Mouse (Mus musculus): ENCODE measurements around the gene Cttnbp2nl. TPM values are rescaled to one million over a fixed set of nuclear protein-coding genes. Genes with fewer than 3 reads are reported as not detected.

Gene Cttnbp2nl
- polyA plus RNA-seq, 1 experiment from 2014 or later, result 42.3 TPM

DNA sequence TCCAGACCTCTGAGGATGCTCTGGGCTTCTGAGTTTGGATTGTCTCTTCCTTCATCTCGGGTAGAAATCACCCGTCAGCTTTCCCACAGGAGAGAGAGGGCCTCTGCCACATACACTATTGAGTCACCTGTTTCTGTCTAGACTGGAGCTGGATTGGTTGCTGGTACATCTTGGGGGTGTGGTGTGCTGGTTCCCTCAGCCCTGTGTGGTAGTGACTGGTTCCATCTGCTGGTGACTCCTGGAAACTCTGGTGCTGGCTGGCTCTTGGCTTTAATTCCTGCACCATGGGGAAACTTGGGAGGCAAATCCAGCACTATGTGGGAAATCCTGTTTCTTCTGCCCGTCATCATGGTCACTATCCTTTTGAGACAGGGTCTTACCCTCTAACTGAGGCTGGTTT lies 38.0 kb upstream of the Cttnbp2nl start:
- TF ChIP-seq CTCF (IDR thresholded peaks at IDR 0.05; ENCODE audit: low read depth), result peak; percentile 72
- H3K4me3 ChIP-seq (ENCODE audit: low read depth, low read length), result no peak overlapping the region
- no peak overlapping the region for H3K27ac ChIP-seq (ENCODE audit: low read depth)
- peak; percentile 69 for DNase-seq
- H3K9me3 ChIP-seq (ENCODE audit: low read depth, low read length), result no peaks in the 10 kb centered on the region
- no peak overlapping the region for H3K4me2 ChIP-seq
- no peaks in the 10 kb centered on the region for H3K4me1 ChIP-seq (ENCODE audit: insufficient read depth)
- no peaks in the 10 kb centered on the region for H3K36me3 ChIP-seq (ENCODE audit: insufficient read depth)
- no peak overlapping the region for H3K9ac ChIP-seq
- 15% methylated on average over 3 of the region's 3 CpGs for WGBS
- no peaks in the 10 kb centered on the region for H3K27me3 ChIP-seq (ENCODE audit: insufficient read depth, low read length)
- peak; percentile 71; the same call in 1 of the 2 replicates for ATAC-seq (ENCODE audit: insufficient read depth)

DNA sequence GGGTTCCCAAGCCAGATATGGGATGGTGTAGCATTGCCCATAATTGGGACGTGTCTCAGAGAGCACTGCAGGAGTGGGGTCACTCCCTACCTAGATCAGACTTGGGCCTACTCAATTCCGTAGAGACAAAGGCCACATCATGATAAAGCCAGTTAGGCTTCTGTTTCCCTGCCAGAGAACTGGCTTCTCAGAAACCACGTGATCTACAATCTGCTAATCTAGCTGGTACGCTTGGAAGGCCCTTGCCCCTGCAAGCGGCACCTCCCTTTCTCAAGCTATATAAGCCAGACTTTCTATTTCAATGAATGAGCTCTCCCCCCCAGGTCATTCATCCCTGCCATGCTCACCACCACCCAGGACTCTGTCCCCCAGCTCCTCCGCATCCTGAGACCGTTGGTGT lies 37.2 kb upstream of the Cttnbp2nl start:
- Histone ChIP-seq H3K9me3 (ENCODE audit: low read depth, low read length) (no peaks in the 10 kb centered on the region), H3K4me1 (ENCODE audit: insufficient read depth) (no peaks in the 10 kb centered on the region), H3K27me3 (ENCODE audit: insufficient read depth, low read length) (no peaks in the 10 kb centered on the region), H3K4me3 (ENCODE audit: low read depth, low read length) (no peak overlapping the region), H3K9ac (no peak overlapping the region), H3K27ac (ENCODE audit: low read depth) (no peak overlapping the region), H3K4me2 (no peak overlapping the region), H3K36me3 (ENCODE audit: insufficient read depth) (no peaks in the 10 kb centered on the region)
- WGBS, result 80% methylated on average over 7 of the region's 7 CpGs
- no peak for DNase-seq
- no peak for TF ChIP-seq CTCF (IDR thresholded peaks at IDR 0.05; ENCODE audit: low read depth)
- ATAC-seq (ENCODE audit: insufficient read depth), result no peak

DNA sequence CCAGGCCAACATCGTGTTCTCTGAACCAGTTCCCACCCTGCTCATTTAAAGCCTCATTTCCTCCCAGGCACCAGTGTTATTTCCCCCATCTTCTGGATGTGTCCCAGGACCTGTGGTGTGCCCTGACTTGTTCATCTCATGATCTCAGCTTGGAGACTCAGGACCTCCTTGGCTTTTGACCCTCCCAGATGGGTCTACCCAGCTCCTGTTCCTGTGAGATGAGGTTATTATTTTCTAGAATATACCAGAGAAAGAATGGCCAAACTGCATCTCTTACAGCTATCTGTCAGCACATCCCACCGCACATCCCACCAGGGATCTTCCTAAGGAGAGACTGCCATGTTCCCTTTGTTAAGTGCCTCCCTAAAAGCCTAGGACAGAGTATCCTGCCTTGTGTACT lies 35.7 kb upstream of the Cttnbp2nl start:
- H3K9me3 ChIP-seq (ENCODE audit: low read depth, low read length), result no peaks in the 10 kb centered on the region
- H3K9ac ChIP-seq, result no peak overlapping the region
- 81% methylated on average over 2 of the region's 2 CpGs for WGBS
- no peak overlapping the region for H3K4me2 ChIP-seq
- TF ChIP-seq CTCF (IDR thresholded peaks at IDR 0.05; ENCODE audit: low read depth), result no peak
- no peaks in the 10 kb centered on the region for H3K27me3 ChIP-seq (ENCODE audit: insufficient read depth, low read length)
- H3K27ac ChIP-seq (ENCODE audit: low read depth), result no peak overlapping the region
- no peaks in the 10 kb centered on the region for H3K36me3 ChIP-seq (ENCODE audit: insufficient read depth)
- ATAC-seq (ENCODE audit: insufficient read depth), result no peak
- DNase-seq, result no peak
- H3K4me3 ChIP-seq (ENCODE audit: low read depth, low read length), result no peak overlapping the region
- H3K4me1 ChIP-seq (ENCODE audit: insufficient read depth), result no peaks in the 10 kb centered on the region

DNA sequence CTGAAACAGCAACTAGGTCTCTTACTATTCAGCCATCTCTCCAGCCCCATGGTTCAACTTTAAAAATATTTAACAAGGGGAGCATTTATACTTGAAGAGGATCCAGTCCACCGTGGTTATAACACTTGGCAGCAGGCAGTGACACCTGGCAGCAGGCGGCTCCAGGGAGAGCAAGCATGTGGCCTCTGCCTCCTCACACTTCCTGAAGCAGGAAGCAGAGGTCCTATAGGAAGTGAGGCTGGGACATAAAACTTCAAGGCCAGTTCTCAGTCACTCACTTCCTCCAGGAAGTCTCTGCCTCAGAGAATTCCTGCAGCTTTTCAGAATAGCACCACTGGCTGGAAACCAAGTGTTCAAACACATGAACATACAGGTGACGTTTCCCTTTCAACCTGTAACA lies 34.4 kb upstream of the Cttnbp2nl start:
- ATAC-seq (ENCODE audit: insufficient read depth) (peak; percentile 58; the same call in 1 of the 2 replicates), DNase-seq (peak; percentile 47)
- Histone ChIP-seq H3K9me3 (ENCODE audit: low read depth, low read length) (no peaks in the 10 kb centered on the region), H3K27me3 (ENCODE audit: insufficient read depth, low read length) (no peaks in the 10 kb centered on the region), H3K27ac (ENCODE audit: low read depth) (peak overlapping the region; percentile 19; the same call in 1 of the 2 replicates), H3K4me2 (no peak overlapping the region), H3K4me3 (ENCODE audit: low read depth, low read length) (no peak overlapping the region), H3K36me3 (ENCODE audit: insufficient read depth) (no peaks in the 10 kb centered on the region), H3K9ac (no peak overlapping the region), H3K4me1 (ENCODE audit: insufficient read depth) (no peaks in the 10 kb centered on the region)
- no peak for TF ChIP-seq CTCF (IDR thresholded peaks at IDR 0.05; ENCODE audit: low read depth)
- 28% methylated on average over 3 of the region's 3 CpGs for WGBS

DNA sequence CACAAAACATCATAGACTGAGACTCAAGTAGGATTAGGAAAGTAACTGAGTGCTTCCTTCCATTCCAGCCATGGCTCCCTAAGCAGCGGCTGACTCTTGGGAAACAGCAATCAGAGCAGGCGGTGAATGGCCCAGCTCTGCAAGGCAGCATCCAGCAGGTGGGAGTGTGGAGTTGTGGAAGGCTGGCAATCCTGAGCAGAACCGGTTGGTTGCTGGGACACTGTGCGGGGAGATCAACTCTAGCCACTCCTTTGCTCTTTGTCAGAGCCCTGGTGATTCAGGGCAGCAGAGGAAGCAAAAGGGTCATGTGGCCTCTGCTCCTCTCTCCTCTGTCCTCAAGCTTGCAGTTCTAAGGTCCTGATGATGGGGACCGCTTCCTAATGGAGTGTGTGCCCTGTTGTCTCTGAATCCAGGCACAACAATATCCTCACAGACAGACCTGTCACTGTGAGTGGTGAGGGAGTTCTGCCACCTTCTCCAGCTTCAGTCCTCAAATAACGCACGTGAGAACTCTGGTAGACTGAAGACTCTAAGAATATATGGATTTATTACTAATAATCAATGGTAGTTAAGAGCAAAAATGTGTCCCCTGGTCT lies 25.4 kb upstream of the Cttnbp2nl start:
- ATAC-seq (ENCODE audit: insufficient read depth) (peak; percentile 92), DNase-seq (peak; percentile 87)
- H3K27me3 ChIP-seq (ENCODE audit: insufficient read depth, low read length), result no peaks in the 10 kb centered on the region
- no peak overlapping the region for H3K4me2 ChIP-seq
- WGBS, result 13% methylated on average over 7 of the region's 7 CpGs
- no peaks in the 10 kb centered on the region for H3K36me3 ChIP-seq (ENCODE audit: insufficient read depth)
- H3K4me3 ChIP-seq (ENCODE audit: low read depth, low read length), result no peak overlapping the region
- TF ChIP-seq CTCF (IDR thresholded peaks at IDR 0.05; ENCODE audit: low read depth), result peak; percentile 91
- no peak overlapping the region for H3K9ac ChIP-seq
- no peak overlapping the region for H3K27ac ChIP-seq (ENCODE audit: low read depth)
- no peaks in the 10 kb centered on the region for H3K9me3 ChIP-seq (ENCODE audit: low read depth, low read length)
- H3K4me1 ChIP-seq (ENCODE audit: insufficient read depth), result no peaks in the 10 kb centered on the region

DNA sequence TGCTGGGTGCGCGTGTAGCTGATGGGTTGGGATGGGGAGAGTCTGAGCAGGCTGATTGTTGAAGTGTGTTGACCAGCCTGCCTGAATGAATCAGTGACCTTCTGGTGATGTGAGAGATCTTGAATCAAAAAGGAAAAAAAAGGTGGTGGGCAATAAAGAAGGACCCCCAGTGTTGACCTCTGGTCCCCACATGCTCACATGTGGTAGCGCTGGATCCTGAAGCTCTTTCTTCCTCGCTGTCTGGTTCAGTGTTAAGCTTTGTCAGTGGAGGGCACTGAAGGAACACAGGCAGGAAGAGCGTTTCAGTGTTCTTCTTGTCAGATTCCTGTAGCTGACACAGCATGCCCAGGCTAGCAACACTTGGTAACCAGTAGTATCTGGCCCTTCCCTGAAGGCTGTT lies 22.9 kb upstream of the Cttnbp2nl start:
- H3K36me3 ChIP-seq (ENCODE audit: insufficient read depth), result no peaks in the 10 kb centered on the region
- DNase-seq (no peak), ATAC-seq (ENCODE audit: insufficient read depth) (no peak)
- no peak overlapping the region for H3K9ac ChIP-seq
- WGBS, result 85% methylated on average over 5 of the region's 5 CpGs
- H3K4me1 ChIP-seq (ENCODE audit: insufficient read depth), result no peaks in the 10 kb centered on the region
- H3K27me3 ChIP-seq (ENCODE audit: insufficient read depth, low read length), result no peaks in the 10 kb centered on the region
- no peak for TF ChIP-seq CTCF (IDR thresholded peaks at IDR 0.05; ENCODE audit: low read depth)
- H3K4me3 ChIP-seq (ENCODE audit: low read depth, low read length), result no peak overlapping the region
- H3K4me2 ChIP-seq, result no peak overlapping the region
- H3K27ac ChIP-seq (ENCODE audit: low read depth), result no peak overlapping the region
- H3K9me3 ChIP-seq (ENCODE audit: low read depth, low read length), result no peaks in the 10 kb centered on the region

DNA sequence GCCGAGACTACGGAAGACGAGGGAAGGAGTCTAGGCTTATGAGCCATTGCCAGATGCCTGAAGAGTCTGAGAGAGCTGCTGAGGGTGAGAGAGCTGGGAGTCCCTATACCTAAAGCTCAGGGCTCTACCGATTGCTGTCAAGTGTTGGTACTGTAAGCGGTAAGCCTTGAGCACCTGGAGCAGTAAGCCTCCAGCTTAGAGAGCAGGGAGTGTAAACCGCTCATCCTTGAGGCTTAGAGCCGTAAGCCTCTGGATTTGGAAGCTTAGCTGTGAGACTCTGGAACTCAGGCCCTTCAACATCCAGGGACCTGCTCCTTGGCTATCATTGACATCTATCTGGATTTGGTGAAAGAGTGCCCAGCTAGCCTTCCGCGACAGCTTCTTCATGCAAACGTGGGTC lies 19.6 kb upstream of the Cttnbp2nl start:
- no peaks in the 10 kb centered on the region for H3K4me1 ChIP-seq (ENCODE audit: insufficient read depth)
- no peak for ATAC-seq (ENCODE audit: insufficient read depth)
- no peaks in the 10 kb centered on the region for H3K36me3 ChIP-seq (ENCODE audit: insufficient read depth)
- H3K9me3 ChIP-seq (ENCODE audit: low read depth, low read length), result no peaks in the 10 kb centered on the region
- no peak overlapping the region for H3K4me2 ChIP-seq
- no peak for DNase-seq
- no peak overlapping the region for H3K27ac ChIP-seq (ENCODE audit: low read depth)
- WGBS, result 85% methylated on average over 10 of the region's 10 CpGs
- H3K27me3 ChIP-seq (ENCODE audit: insufficient read depth, low read length), result no peaks in the 10 kb centered on the region
- no peak for TF ChIP-seq CTCF (IDR thresholded peaks at IDR 0.05; ENCODE audit: low read depth)
- H3K9ac ChIP-seq, result no peak overlapping the region
- H3K4me3 ChIP-seq (ENCODE audit: low read depth, low read length), result no peak overlapping the region

Data from lung, embryonic 14.5 days (tissue).